Mouse (Mus musculus) spleen, postnatal 36 days (tissue): ENCODE results near the gene Arl2bp.

Experiments used
- DNase-seq, 2 experiments: peaks; one replicate each; pipeline ENCODE4 v3.0.0; 2022; ENCODE audit warnings: low spot score in 2 of 2, mixed read lengths in 1 of 2

The Arl2bp gene

DNA sequence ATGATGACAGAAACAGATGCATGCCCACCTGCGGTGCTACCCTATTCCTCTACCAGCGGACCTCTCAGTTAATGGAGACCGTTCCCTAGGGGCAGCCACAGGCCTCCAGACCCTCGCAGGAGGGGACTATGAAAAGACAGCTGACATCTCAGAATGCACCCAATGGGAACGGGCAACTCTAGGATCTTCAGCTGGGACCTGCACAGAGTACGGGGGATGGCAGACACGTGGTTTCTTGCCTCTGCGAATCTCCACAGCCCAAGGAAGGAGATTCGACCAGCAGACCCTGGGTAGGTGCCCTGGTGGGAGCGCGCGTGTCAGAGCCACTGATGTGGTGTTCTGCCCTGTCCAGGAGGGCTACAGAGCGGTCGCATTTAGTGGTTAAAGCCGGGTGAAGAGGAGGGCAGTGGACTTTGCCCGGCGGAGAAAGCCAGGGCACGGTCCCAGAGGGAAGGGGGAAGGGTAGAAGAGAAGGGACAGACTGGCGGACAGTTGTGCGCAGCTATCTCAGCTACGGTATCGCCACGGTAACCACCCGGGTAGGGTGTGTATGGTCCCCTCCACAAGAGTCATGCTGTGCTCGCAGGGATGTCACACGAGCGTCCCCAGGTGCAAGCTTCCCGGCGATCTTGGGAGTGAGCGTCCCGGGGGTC, 29.1 kb downstream of the Arl2bp start:
- DNase-seq = no peak

DNA sequence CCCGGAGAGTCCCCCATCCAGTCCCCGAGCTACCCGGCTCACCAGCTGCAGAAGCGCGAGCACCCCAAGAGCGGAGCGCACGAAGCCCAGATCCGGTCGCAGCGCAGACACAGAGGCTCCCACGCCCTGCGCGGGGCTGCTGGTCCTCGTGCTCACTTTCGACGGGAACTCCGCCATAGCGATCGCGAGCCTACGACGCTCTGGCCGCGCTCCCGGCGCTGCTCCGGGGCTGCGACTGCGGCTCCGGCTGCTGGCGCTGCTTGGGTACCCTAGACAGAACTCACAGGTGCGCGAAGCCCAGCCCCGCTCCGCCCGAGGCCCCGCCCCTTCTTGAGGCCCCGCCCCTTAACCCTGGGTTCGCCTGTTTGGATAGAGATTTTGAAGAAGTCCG, 29.6 kb downstream of the Arl2bp start, which contains the start of gene Pllp:
Gene Pllp, minus strand, starts transcription at position 285 of the 391 bp plus-strand sequence.
- peak; percentile 34 to 45 for DNase-seq

DNA sequence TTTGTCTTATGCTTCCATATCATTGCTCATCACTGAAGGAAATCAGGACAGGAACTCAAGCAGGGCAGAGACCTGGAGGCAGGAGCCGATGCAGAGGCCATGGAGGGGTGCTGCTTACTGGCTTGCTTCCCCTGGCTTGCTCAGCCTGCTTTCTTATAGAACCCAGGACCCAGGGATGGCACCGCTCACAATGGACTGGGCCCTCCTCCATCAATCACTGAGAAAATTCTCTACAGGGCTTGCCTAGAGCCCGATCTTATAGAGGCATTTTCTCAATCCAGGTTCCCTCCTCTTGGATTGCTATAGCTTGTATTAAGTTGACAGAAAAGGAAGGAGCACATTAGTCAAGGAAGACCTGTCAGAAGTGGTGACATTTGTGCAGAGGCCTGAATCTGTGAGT, 30.2 kb downstream of the Arl2bp start:
- no peak for DNase-seq

DNA sequence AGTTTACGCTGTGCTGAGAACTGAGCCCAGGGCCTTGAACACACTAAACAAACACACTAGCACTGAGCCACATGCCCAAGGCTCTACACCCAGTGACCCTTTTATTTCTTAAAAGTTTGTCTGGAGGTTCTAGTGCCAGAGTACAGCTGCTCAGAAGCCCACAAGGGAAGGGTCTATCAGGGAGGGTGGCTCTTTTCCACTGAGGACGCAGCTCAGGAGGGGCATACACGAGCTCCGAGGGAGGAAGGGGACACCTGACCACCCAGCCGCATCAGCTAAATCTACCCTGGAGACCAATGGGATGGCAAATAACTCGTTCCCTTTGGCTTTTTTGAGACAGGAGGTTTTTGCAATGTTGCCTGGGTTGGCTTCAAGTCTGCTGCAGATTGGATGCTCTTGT, 31.6 kb downstream of the Arl2bp start:
- no peak for DNase-seq

DNA sequence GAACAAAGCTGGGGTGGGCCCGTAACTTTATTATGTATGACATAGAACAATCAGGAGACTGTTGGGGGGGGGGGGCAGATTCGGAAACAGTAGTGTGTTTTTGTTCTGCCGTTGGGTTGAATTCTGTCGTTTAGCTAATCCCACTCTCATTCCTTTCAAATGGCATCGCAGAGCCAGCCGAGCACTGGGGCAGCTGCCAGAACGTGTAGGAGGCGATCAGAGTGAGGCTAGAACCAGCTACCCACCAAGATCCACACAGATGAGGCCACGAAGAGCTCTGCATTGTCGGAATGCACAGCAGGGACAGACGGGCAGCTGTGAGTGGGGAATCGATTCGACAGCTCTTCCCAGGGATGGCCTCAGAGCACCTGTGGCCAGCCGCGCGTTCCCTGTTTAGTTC, 33.0 kb downstream of the Arl2bp start:
- DNase-seq = no peak

DNA sequence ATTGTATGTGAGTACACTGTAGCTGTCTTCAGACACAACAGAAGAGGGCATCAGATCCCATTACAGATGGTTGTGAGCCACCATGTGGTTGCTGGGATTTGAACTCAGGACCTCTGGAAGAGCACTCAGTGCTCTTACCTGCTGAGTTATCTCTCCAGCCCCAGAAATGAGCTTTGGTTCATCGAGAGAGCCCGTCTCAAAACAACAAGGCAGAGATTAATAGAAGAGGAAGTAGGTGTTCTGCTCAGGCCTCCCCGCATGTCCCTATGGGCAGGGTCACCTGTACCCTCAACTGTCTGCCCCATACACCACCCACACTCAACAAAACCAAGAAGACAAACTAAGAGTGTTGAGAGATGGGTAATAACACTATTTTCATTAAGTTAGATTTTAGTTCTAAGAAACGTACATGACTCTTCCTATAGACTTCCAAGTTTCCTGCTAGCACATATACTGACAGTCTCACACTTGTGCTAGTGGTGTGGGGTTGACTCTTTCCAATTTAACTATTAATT, 34.1 kb downstream of the Arl2bp start:
- no peak for DNase-seq

DNA sequence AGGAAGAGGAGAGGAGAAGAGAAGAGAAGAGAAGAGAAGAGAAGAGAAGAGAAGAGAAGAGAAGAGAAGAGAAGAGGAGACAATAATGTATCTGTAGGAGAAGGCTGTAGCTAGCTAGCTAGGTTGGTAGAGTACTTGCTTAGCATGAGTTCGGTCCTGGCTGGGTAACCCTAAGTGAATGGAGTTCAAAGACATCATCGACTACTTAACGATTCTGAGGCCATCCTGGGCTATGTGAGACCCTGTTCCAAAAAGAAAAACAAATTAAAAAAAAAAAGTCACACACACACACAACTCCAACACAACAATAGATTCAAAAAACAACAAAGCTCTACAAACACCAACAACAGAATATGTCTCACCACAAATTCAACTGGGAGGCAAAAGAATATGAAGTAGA, 35.8 kb downstream of the Arl2bp start:
- DNase-seq = no peak

DNA sequence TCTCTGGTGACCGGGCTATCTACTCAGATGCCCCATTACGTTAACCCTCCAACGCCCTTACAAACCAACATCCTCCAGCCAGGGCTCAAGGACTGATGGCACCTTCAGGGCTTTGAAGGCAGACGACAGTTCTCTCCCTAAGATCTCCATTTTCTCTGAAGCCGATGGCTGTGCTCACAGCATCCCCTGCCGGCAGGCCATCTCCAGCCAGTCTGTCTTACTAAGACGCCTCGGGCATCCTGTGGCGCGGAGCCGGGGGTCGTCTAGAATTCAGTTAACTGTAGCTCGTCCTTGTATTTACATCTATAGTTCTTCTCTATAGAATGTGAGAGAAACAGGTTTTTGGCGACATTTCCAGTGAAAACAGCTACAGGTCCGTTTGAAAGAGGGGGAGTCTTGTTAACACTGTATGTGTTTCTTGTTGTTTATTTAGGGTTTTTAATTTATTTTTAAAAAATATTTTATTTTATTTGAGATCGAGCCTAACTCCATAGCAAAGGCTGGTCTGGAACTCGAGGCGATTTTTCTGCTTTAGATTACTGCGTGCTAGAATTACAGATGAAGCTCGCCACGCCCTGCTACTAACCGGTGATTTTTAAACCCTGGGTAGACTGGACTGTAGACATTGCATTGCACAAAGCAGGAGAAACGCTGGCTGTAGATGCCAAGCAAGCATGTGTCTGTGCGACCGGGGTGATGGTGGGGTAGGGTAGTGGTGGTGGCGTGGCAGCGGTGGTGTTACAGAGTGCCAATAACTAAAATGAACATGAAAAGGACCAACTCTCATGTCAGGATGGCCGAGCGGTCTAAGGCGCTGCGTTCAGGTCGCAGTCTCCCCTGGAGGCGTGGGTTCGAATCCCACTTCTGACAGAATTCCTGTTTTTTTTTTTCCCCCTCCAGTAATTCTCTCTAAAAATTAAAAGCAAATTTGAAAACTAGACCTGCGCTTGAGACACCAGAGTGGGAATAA, 36.7 kb downstream of the Arl2bp start:
- DNase-seq = peak; percentile 77 to 78

DNA sequence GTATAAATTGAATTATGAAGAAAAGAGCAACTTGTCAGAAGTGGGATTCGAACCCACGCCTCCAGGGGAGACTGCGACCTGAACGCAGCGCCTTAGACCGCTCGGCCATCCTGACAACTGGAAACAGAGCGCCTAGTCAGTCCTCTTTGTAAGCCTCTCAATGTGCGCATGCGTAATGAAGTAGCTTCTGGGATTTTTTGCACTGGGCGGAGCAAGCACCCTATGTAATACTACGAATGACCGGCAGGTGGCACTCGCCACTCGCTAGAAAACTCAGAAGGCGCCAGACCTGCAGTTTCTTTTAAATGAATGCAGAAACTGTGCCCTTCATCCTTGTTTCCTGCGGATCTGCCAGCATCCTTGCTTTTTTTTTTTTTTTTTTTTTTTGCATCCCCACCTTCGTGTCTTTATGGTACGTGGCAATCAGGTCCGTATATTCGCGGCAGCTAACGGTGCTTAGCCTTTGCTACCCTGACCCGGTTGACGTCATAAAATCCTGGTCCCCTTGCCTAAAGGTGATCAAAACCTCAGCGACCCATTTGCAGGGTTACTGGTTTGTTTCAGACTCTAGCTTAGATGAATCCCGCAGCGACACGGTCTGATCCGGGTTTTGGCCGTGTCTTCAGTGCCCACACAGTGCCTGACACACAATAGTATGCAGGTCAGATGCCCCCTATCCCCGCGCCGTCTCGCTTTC, 37.7 kb downstream of the Arl2bp start:
- DNase-seq = peak; percentile 92 to 94

DNA sequence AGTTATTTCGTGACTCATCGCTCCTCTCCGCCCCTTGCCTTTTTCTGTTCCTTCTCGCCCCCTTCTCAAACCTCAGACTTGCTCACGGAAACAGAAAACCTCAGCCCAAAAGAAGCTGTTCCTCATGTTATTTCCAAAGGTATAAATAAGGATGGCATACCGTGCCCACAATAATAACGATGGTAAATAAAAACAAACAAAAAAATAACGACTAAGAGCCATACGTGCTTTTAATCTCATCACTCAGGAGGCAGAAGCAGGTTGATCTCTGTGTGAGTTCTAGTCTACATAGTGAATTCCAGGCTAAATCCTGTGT, 38.2 kb downstream of the Arl2bp start:
- no peak for DNase-seq

DNA sequence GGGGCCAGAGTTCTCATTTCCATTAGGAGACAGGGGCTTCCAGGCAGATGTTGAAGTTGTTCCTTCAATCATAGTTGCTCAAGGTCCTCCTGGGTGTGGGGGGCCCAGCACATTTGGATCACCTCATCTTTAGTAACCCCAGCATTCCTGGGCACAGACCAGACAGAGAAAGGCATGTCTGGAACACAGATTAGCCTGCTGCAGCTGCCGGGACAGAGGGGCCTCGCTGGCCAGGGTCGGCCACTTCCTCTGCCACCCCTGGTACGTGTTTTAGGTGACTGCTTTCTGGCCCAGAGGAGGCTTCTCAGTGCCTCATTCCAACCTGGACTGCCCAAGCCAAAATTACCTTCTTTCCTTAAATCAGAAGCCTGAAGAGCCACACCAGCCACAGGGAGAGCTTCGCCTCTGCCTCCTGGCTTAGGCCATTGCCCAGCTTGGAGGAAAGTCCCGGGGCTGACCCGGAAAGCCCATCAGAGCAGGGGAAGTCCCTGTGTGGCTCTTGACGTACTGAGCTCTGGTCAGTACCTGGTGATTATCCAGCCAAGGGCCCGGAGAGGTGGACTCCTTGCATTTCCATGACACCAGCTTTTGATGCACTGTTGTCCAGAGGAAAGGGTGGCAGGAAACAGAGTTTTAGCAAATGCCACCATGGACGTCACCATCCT, 39.3 kb downstream of the Arl2bp start:
- DNase-seq = no peak

DNA sequence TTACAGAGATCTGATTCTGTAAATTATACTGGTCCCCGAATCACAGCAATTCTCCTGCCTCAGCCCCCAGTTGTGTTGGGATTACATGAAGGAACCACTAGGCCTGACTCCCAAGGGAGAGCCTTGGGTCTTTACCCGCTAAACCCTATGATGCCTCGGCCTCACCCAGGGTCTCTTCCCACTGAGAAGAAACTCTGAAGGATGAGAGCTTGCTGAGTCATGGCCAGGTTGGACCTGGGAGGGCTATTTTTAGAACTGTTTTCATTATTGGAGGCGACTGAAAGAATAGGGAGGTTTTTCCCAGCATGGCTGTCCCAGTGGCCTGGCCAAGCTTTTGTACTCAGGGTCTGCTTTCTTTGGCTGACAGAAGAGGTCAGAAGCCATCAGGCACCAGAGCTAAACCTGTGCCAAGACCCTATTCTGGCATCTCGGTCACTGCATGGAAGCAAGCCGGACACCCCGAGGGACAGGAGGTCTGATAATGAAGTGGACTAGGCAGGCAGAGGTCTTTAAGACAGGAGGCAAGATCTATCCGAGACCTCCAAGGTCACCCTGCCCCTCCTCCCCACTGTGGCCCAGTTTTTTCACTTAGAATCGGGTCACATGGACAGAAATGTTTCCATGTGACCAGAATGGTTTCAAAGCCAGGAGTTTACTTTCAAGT, 40.5 kb downstream of the Arl2bp start:
- no peak for DNase-seq

DNA sequence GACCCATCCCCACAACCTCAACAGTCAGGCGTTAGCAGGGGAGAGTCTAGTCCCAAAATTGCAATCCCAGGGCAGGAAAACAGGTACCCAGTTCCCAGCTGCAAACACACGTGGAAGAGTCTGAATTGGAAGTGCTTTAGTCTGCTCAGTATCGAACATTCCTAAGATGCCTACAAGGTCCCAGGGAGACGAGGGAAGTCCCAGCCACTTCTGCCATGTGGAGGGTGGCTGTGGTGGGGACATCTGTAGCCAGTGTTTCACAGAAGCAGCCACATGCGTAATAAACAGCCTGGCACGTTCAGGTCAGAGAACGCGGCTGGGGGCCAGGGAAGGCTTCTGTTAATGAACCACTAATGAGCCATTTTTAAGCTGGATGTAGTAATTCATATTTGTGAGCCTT, 43.9 kb downstream of the Arl2bp start:
- no peak for DNase-seq

DNA sequence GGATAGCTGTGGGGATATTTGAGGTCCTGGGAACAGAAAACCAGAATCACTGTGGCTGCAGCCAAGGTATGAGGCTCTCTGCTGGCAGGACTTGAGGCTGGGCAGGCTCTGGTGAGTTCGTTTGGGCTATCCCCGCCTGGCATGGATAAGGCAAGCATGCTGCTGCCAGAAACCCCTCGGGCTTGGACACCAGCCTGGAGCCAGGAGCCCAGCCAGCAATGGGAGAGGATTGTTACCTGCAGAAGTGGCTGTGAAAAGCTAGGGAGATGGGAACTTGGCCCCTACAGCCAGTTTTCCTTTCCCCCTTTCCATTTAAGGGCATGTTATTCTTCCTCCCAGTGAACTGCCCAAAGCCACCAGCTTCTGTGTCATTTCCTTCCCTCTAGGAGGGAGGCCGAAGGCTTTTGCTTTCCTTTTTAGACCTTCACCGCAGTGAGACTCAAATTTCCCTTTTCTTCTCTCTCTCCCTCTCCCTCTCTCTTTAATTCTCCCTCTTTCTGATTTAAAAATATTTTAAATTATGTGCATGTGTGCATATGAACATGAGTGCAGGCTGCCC, 44.8 kb downstream of the Arl2bp start:
- no peak for DNase-seq

DNA sequence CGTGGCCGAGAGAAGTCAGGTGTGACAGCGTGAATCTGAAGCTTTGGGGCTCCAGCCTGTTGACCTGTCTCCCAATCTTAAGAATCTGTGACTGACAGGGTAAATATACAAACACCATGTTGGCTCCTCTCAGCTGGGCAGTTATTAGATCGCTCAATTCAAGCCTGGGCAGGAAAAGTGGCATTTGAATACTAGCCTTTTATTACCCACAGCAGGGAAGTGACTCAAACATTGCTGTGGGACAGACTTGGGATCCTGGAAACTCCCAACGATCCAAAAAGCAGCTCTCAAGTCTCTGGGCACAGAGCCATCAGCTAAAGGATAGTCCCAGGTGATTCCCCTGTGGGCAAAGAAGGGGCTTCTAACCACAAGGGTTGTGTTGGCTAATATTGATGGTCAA, 48.2 kb downstream of the Arl2bp start:
- DNase-seq = no peak

DNA sequence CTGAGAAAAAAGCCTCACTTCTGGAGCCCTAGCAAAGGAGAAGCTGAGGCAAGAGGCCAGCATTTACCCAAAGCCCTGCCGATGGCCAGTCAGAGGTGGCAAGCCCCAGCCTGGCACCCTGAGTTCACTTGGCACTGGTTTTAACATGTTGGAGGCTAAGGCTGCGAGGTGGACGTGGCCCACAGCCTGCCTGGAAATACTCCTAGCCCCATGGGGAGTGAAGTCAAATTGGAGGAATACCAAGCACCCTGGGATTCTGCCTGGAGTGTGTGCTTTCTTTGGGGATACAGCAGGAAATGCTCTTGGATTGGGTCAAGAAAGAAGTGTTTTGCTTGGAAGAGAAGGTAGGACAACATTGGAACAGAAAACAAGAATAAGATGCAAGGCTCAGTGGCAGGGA, 49.5 kb downstream of the Arl2bp start:
- no peak for DNase-seq

DNA sequence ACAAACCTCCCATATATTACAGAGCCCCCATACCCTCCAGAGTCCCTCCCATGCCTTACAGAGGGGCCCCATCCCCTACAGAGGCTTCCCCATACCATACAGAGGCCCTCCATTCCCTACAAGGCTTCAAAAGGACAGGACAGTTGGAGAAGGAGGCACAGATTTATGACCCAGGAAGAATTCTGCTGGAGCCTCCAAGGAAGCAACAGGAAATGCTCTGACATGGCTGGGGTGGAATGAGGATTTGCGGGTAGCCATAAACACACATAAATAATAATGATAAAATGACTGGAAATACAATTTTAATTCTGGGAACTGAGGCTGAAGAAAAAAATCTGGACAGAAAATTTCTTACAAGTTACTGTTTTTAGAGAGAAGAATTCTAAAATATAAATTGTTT, 50.4 kb downstream of the Arl2bp start:
- no peak for DNase-seq
